Mouse (Mus musculus) duodenum, adult 2 months (tissue): ENCODE measurements around the gene Bub3. TPM values are rescaled to one million over a fixed set of nuclear protein-coding genes. Genes with fewer than 3 reads are reported as not detected.

Source experiments
- polyA plus RNA-seq: library from polyadenylated mRNA; depleted of rRNA; stranded (reverse); fragments of >200 nt; gene quantifications from 2 replicates; pipeline ENCODE4 v1.2.3, GENCODE M21; 2012; ENCODE audit warnings: low replicate concordance; rRNA removed

Bub3 gene
- polyA plus RNA-seq = 18.6 and 21.7 TPM in 2 replicates

GRCm38 (mm10) chr7:131559986-131560696 is at the start of gene Bub3:
TSS of gene Bub3 (plus strand) at chr7:131560222.

GRCm38 (mm10) chr7:131542115-131542871 is 17.7 kb upstream of the Bub3 start, which contains the start of gene Hmx3:
TSS of gene Hmx3 (plus strand) at chr7:131542867.

GRCm38 (mm10) chr7:131548473-131548872 is 11.5 kb upstream of the Bub3 start, which contains the start of gene Hmx2:
TSS of gene Hmx2 (plus strand) at chr7:131548773.

Other genes starting within 250 kb of the Bub3 start
- gene Cuzd1, start 237.9 kb upstream of the Bub3 start, polyA plus RNA-seq = 5.6 TPM in 1 of 2 replicates, not detected in the other
- gene Fam24b, start 230.7 kb upstream of the Bub3 start, polyA plus RNA-seq = 0.15 TPM in 1 of 2 replicates, not detected in the other
- gene Fam24a, start 226.4 kb upstream of the Bub3 start, polyA plus RNA-seq = not detected in 2 replicates
- 1.2 and 6.0 TPM in 2 replicates for gene 2310057M21Rik, start 197.5 kb upstream of the Bub3 start, polyA plus RNA-seq
- gene Pstk, start 189.1 kb upstream of the Bub3 start, polyA plus RNA-seq = 44.4 and 63.0 TPM in 2 replicates
- 2.1 and 4.3 TPM in 2 replicates for gene Ikzf5, start 149.7 kb upstream of the Bub3 start, polyA plus RNA-seq
- 0.78 and 1.8 TPM in 2 replicates for gene Acadsb, start 149.6 kb upstream of the Bub3 start, polyA plus RNA-seq
- 2.5 and 4.6 TPM in 2 replicates for gene Hmx3, start 17.4 kb upstream of the Bub3 start, polyA plus RNA-seq
- 0.69 and 0.78 TPM in 2 replicates for gene Hmx2, start 11.4 kb upstream of the Bub3 start, polyA plus RNA-seq